Mouse (Mus musculus): ENCODE data around the gene Arhgdig. TPM values are rescaled to one million over a fixed set of nuclear protein-coding genes. Genes with fewer than 3 reads are reported as not detected.

Arhgdig gene
- 3.2 and 3.3 TPM in 2 replicates for polyA plus RNA-seq (2012; rRNA removed)

- no peak for DNase-seq (ENCODE audit: low read depth)
These were observed at the start of gene Arhgdig for GRCm38 (mm10) chr17:26207686-26208085. TSS of gene Arhgdig (minus strand) at chr17:26207786.

DNA sequence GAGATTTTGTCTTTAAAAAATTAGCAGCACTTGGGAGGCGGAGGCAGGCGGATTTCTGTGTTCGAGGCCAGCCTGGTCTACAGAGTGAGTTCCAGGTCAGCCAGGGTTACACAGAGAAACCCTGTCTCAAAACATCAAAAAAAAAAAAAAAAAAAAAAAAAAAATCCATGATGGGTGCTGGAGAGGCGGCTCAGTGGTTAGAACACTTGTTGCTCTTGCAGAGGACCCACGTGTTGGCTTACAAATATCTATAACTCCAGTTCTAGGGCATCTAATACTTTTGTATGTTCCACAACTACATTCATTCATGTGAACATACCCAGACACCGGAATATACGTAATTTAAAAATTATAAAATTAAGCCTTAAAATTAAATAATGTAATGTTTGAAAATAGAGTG, 47.7 kb upstream of the Arhgdig start:
- DNase-seq (ENCODE audit: low read depth): no peak

DNA sequence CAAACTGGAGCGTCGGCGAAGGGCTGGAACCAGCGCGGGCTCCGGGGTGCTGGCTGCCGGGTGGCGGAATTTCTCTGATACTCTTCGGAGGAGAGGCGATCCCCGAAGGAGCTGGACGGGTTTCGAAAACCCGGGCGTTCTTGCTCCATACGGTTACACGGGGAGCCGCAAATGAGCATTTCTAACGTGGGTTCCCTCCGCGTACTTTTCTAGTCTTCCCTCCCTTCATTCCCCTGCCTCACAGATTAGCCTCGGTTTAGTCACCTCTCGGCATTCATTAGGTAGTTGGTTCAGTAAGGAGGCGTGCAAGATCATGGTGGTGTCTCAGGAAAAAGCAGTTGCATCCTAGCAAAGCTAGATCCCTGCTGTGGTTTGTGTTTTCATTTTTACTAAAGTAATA, 45.8 kb upstream of the Arhgdig start:
- DNase-seq (ENCODE audit: low read depth): no peak

- DNase-seq (ENCODE audit: low read depth): no peak
These were observed 45.1 kb upstream of the Arhgdig start, which contains the start of gene Luc7l for GRCm38 (mm10) chr17:26252539-26253251. TSS of gene Luc7l (plus strand) at chr17:26252896.

DNA sequence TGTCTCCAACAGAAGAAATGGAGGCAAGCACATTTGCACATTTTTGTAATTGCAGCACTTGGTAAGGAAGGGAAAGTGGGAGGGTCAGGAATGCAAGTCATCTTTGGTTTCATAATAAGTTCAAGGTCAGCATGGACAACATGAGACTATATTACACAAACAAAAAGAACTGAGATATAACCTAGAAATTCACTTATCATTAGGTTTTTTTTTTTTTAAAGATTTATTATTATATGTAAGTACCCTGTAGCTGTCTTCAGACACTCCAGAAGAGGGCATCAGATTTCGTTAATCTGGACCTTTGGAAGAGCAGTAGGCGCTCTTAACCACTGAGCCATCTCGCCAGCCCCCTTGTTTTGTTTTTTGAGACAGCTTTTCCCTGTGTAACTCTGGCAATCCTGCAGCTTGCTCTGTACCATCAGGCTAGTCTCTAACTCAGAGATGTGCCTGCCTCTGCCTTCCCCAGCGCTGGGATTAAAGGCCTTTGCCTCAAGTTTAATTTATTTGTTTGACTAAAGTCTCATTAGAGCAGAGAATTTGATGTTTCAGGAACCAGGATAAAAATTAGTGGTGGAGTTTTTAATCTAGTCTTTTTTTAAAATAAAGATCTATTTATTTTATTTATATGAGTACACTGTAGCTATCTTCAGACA, 44.4 kb upstream of the Arhgdig start:
- DNase-seq (ENCODE audit: low read depth): no peak

DNA sequence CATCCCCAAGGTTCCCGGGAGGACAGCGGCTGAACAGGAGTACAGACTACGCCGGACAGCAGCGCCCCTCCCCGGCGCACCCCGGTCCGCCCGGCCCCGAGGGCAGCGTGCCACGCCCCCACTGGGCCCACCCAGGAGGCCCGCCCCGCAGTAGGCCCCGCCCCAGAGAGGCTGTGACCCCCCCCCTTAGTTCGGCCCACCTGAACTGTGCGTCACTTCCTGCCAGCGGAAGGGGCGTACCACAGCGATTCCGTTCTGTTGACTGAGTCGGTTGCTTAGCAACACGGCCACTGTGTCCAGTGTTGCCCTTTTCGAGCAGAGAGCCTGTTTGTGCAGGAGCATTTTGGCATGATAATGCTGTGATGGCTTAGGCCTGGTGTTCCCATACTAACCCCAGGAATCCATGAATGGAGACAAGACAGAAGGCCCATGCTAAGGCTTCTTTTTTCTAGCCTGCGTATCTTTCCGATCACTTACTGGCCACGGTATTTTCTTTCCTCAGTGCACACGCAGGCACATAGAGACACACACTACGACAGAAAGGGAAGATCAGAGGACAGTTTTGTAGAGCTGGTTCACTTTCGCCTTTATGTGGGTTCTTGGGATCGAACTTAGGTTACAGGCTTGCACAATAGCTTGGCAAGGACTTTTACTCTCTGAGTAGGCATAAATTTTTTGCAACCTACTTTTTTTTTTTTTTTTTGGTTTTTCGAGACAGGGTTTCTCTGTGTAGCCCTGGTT, 36.7 kb upstream of the Arhgdig start, which contains the start of gene Fam234a:
Gene Fam234a, minus strand, starts transcription at position 142 of the 741 bp plus-strand sequence.
- DNase-seq (ENCODE audit: low read depth): no peak

GRCm38 (mm10) chr17:26243471-26244100, 36.0 kb upstream of the Arhgdig start:
- DNase-seq (ENCODE audit: low read depth): no peak

DNA sequence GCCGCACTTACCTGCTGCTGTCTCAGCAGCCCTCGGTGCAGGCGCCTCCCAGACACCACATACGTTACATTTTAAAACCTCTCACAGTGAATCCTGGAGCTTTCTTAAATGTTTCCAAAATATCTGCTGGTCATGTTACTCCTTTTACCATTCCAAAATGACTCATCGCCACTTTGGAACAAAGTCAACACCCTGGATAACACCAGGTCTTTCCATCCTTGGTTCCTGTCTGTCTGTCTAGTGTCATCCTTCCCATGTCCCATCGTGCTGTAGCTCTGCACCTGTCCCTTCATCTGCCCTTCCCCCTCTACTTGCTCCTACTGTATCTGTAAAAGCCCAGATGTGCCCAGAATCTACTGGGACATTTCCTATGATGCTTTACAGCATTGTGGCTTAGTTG, 33.4 kb upstream of the Arhgdig start:
- DNase-seq (ENCODE audit: low read depth): no peak

GRCm38 (mm10) chr17:26240120-26240790, 32.7 kb upstream of the Arhgdig start:
- DNase-seq (ENCODE audit: low read depth): no peak

DNA sequence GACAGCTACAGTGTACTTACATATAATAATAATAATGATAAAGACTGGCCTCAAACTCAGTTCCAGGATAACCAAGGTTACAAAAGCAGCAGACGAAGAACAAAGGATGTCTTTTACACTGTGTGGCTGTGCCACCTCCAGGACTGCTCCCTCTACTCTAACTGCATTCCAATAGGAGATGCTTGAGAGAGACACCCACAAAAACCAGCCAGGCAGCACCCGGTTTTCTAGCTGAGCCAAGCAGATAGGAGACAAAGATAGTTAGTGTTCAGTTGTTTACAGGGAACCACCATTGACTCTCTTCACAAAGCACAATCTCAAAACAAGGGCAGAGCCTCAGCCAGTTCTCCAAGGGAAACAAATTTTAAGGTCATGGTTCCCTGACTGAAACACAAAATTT, 32.0 kb upstream of the Arhgdig start:
- no peak for DNase-seq (ENCODE audit: low read depth)

GRCm38 (mm10) chr17:26237667-26238066, 30.1 kb upstream of the Arhgdig start:
- DNase-seq (ENCODE audit: low read depth): no peak

DNA sequence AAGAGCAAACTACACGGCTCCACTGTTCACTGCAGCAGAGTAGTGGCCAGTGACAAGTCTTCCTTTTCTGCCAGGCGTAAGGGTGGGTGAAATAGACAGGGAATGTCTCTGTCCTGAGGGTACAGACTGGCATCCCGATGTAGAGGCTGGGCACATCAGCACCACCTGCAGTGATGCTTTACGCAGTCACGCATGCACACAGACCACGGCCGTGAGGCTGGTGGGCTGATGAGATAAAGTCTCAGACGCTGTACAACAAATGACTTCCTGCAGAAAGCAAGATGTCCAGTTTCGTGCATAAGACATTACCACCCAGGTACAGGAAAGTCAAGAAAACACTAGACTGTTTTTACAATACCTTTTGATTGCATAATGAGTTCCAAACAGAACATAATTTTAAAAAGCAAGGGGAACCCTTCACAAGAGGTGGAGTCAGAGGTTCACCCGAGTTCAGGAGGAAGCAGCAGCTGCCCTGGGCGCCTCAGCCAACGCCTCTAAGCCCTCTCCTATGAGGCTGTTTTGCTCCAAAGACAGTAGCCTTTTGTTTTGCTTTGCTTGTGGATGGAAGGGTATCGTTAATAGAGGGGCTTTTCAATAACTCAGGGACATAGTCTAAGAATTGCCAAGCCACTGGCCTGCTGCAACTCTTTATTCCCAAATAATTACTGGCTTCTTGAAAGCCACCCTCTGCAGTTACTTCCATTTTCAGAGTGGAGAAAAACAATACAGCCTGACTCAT, 27.7 kb upstream of the Arhgdig start:
- no peak for DNase-seq (ENCODE audit: low read depth)

DNA sequence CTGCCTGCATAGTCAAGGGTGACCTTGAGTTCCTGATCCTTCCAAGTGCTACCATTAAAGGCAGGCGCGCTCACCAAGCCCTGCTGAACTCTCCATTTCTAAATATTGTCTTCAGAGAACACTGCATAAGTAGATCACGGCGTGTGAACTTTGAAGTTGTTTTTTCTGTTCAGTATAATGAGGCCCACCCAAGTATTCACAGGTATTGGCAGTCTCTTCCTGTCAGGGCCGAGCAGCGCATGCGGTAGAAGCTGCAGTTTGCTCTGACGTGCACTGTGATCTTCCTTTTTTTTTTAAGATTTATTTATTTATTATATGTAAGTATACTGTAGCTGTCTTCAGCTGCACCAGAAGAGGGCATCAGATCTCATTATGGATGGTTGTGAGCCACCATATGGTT, 26.8 kb upstream of the Arhgdig start:
- DNase-seq (ENCODE audit: low read depth): no peak

- DNase-seq (ENCODE audit: low read depth): no peak
These were observed 25.3 kb upstream of the Arhgdig start for GRCm38 (mm10) chr17:26232863-26233262.

DNA sequence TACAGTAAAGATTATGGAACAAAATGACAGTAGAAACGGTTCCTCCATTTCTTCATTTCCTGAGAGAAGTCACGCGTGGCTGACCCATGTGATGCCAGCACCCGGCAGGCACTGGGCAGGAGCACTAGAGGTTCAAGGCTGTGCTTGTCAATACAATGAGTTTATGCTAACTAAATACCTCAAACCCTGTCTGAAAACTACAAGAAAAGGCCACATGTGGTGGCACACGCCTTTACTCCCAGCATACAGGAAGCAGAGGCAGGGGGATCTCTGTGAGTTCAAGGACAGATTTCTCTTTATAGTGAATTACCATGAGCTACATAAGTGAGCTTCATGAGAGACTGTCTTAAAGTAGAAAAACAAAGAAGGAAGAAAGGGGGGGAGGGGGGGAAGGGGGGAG, 23.6 kb upstream of the Arhgdig start:
- no peak for DNase-seq (ENCODE audit: low read depth)

DNA sequence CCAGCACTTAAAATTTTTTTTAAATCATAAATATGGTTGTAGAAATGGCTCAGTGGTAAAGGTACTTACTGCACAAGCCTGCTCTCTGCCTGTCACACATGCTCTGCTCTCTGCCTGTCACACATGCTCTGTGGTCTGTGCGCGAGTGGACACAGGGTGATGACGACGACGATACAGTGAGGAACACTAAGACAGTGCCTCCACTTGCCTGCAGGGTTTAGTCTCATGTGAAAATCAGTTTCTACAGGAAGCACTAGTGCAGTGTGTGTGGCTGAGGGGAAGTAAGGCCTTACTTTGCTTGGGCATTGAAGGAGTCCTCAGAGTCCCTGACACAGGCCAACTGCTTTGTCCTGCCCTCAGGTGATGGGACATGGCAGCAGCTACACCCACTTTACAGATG, 22.2 kb upstream of the Arhgdig start:
- no peak for DNase-seq (ENCODE audit: low read depth)

- no peak for DNase-seq (ENCODE audit: low read depth)
These were observed 17.6 kb upstream of the Arhgdig start for GRCm38 (mm10) chr17:26225150-26225549.

- no peak for DNase-seq (ENCODE audit: low read depth)
These were observed 13.9 kb upstream of the Arhgdig start for GRCm38 (mm10) chr17:26221508-26221907.

DNA sequence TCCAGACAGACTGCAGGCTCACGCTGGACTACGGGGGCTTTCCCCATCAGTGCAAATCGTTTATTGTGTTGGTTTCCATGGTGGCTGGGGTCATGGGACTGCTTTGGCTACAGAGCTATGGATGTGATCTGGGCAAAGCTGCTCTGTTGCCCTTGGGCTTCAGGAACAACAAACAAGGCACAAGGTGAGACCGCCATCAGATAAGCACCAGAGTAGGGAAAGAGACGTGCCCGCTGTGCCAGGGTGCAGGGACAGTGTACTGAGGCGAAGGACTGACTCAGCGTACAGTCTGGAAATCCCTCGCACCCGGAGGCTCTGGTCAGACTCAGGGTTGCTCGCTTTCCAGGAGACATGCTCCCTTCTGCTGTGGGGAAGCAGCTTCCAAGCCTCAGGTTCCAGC, 5.1 kb upstream of the Arhgdig start:
- no peak for DNase-seq (ENCODE audit: low read depth)

DNA sequence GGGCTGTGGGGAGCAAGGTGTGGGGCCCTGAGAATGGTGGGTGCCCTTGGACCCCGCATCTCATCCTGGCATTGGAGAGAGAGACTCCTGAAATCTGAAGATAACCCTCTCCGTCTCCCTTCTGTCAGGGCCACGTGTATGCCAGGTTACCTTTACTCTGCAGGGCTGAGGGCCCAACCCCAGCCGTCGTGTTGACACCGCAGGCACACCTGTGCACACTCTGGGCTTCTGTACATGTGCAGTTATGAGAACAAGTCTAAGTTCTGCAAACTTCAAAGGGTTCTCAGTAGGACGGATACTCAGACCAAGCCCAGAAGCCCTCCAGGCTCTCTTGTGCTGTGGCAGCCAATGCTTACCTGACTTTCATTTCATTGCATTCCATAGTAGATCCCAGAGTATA, 4.7 kb upstream of the Arhgdig start:
- no peak for DNase-seq (ENCODE audit: low read depth)

DNA sequence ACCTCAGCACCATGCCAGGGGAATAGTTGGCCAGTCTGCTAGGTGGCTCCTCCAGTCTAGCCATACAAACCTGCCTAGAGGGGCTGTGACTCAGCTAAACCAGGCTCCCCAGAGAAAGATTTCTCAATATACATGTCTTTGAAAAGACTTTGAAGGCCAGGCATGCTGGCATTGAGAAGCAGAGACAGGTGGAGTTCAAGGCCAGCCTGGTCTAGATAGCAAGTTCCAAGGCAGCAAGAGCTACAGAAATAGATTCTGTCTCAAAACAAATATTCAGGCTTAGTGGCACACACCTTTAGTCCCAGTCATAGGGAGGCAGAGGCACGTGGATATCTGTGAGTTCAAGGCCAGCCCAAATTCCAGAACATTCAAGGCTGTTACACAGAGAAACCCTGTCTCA, 1.2 kb downstream of the Arhgdig start:
- no peak for DNase-seq (ENCODE audit: low read depth)

Data from gonadal fat pad, adult 2 months (tissue).